Mouse (Mus musculus) spleen, adult 2 months (tissue): ENCODE results near the gene Prr18. TPM values are rescaled to one million over a fixed set of nuclear protein-coding genes. Genes with fewer than 3 reads are reported as not detected.
"Not testable (repeated sequence)": the region's sequence is repeated elsewhere in the genome, so short reads cannot be mapped to it uniquely, and the experiment has no call there.

Experiments
- DNase-seq, 2 experiments: peaks; one replicate each; pipeline versions ENCODE4 v3.0.0 to v3.0.0-alpha.2; 2012 to 2021; ENCODE audit warnings: low spot score in 2 of 2, low read depth in 1 of 2
- H3K27ac ChIP-seq: fragments of 200-500 bp; 2 replicates; pipeline ENCODE4 v1.5.1; 2012; ENCODE audit warnings: low read length, inconsistent platforms; ENCODE audit not compliant: insufficient read depth
- H3K27me3 ChIP-seq: fragments of 200-500 bp; 2 replicates; pipeline ENCODE4 v1.6.1; 2012; ENCODE audit warnings: mild to moderate bottlenecking, moderate library complexity, low read length, inconsistent platforms; ENCODE audit not compliant: control insufficient read depth, insufficient read depth
- H3K36me3 ChIP-seq: fragments of 200-500 bp; 2 replicates; pipeline ENCODE4 v1.6.1; 2012; ENCODE audit warnings: mild to moderate bottlenecking, low read length, inconsistent platforms; ENCODE audit not compliant: control insufficient read depth, insufficient read depth
- H3K4me1 ChIP-seq: fragments of 200-500 bp; 2 replicates; pipeline ENCODE4 v1.6.1; 2011; ENCODE audit warnings: inconsistent platforms; ENCODE audit not compliant: control insufficient read depth, insufficient read depth, insufficient read length
- H3K4me3 ChIP-seq: fragments of 200-500 bp; 2 replicates; pipeline ENCODE4 v1.5.1; 2011; ENCODE audit warnings: mild to moderate bottlenecking, inconsistent platforms; ENCODE audit not compliant: insufficient read depth, insufficient read length; ENCODE audit errors: extremely low read depth
- CTCF ChIP-seq: fragments of 200-500 bp; IDR thresholded peaks from 2 replicates; pipeline ENCODE4 v1.5.1; 2011; ENCODE audit warnings: mild to moderate bottlenecking, inconsistent platforms; ENCODE audit not compliant: insufficient read depth, insufficient read length, insufficient replicate concordance; ENCODE audit errors: extremely low read depth
- POLR2A ChIP-seq: fragments of 200-500 bp; IDR thresholded peaks from 2 replicates; pipeline ENCODE4 v1.6.1; 2011; ENCODE audit warnings: low read depth, low read length, inconsistent platforms
- WGBS: fragments of 180-500 bp; shearing (Covaris S2); methylation state at CpG from one replicate; pipeline ENCODE4 v1.1.7; 2018; 5-methylcytosine and 5-hydroxymethylcytosine counted together
- polyA plus RNA-seq: library from polyadenylated mRNA; depleted of rRNA; stranded (reverse); fragments of >200 nt; gene quantifications from 2 replicates; pipeline ENCODE4 v1.2.3, GENCODE M21; 2012

Gene Prr18
- polyA plus RNA-seq, 1 experiment, result 0.28 TPM

- 12% methylated on average over 3 of the region's 3 CpGs for WGBS
- peaks cover 14% of the 10 kb centered on the region; the same call in 1 of the 2 replicates for H3K4me1 ChIP-seq
- H3K36me3 ChIP-seq, result no peaks in the 10 kb centered on the region
- DNase-seq, result peak in 1 of 2 experiments; percentile 33
- no peaks in the 10 kb centered on the region for H3K27me3 ChIP-seq
- H3K4me3 ChIP-seq, result peak overlapping the region; percentile 95
- no peak overlapping the region for H3K27ac ChIP-seq
- TF ChIP-seq CTCF (no peak), POLR2A (no peak)
Observed at GRCm38 (mm10) chr17:8311751-8312150, 25.5 kb upstream of the Prr18 start.

GRCm38 (mm10) chr17:8313976-8314375 lies 23.3 kb upstream of the Prr18 start:
- Histone ChIP-seq H3K27ac (no peak overlapping the region), H3K27me3 (no peaks in the 10 kb centered on the region), H3K4me3 (no peak overlapping the region), H3K36me3 (peaks cover 2% of the 10 kb centered on the region; the same call in 1 of the 2 replicates), H3K4me1 (peaks cover 14% of the 10 kb centered on the region; the same call in 1 of the 2 replicates)
- 87% methylated on average over 3 of the region's 3 CpGs for WGBS
- no peak for DNase-seq
- TF ChIP-seq POLR2A (no peak), CTCF (no peak)

- TF ChIP-seq POLR2A, result no peak
- peak; percentile 15; the same call in 1 of the 2 replicates for TF ChIP-seq CTCF
- 86% methylated on average over 1 of the region's 1 CpGs for WGBS
- Histone ChIP-seq H3K4me3 (no peak overlapping the region), H3K27me3 (no peaks in the 10 kb centered on the region), H3K4me1 (peaks cover 14% of the 10 kb centered on the region; the same call in 1 of the 2 replicates), H3K27ac (no peak overlapping the region), H3K36me3 (peaks cover 4% of the 10 kb centered on the region; the same call in 1 of the 2 replicates)
- no peak for DNase-seq
Observed at GRCm38 (mm10) chr17:8316251-8316650, 21.0 kb upstream of the Prr18 start.

- H3K36me3 ChIP-seq, result peaks cover 28% of the 10 kb centered on the region
- H3K4me1 ChIP-seq, H3K27ac ChIP-seq, H3K27me3 ChIP-seq, H3K4me3 ChIP-seq, DNase-seq: not testable (repeated sequence)
- 96% methylated on average over 11 of the region's 11 CpGs for WGBS
Observed at GRCm38 (mm10) chr17:8326877-8327276, 10.4 kb upstream of the Prr18 start.

GRCm38 (mm10) chr17:8328511-8329174 lies 8.6 kb upstream of the Prr18 start:
- H3K27me3 ChIP-seq, result no peaks in the 10 kb centered on the region
- H3K4me1 ChIP-seq, result no peaks in the 10 kb centered on the region
- H3K36me3 ChIP-seq, result peaks cover 25% of the 10 kb centered on the region
- H3K27ac ChIP-seq, result no peak overlapping the region
- 87% methylated on average over 7 of the region's 7 CpGs for WGBS
- no peak overlapping the region for H3K4me3 ChIP-seq
- peak; percentile 10; the same call in 1 of the 2 replicates for TF ChIP-seq CTCF
- no peak for TF ChIP-seq POLR2A
- no peak for DNase-seq

- Histone ChIP-seq H3K27ac (no peak overlapping the region), H3K4me1 (no peaks in the 10 kb centered on the region), H3K27me3 (no peaks in the 10 kb centered on the region), H3K4me3 (no peak overlapping the region), H3K36me3 (peaks cover 17% of the 10 kb centered on the region)
- TF ChIP-seq CTCF, result no peak
- WGBS, result 74% methylated on average over 5 of the region's 5 CpGs
- DNase-seq, result no peak
Observed at GRCm38 (mm10) chr17:8330602-8331001, 6.7 kb upstream of the Prr18 start.

GRCm38 (mm10) chr17:8339666-8340374 lies 2.6 kb downstream of the Prr18 start:
- Histone ChIP-seq H3K4me3 (no peak overlapping the region), H3K36me3 (no peaks in the 10 kb centered on the region), H3K27ac (no peak overlapping the region), H3K27me3 (peaks cover 13% of the 10 kb centered on the region), H3K4me1 (peaks cover 12% of the 10 kb centered on the region)
- no peak for DNase-seq
- TF ChIP-seq CTCF, result no peak
- TF ChIP-seq POLR2A, result no peak
- WGBS, result 41% methylated on average over 8 of the region's 8 CpGs
